Mouse (Mus musculus) left cerebral cortex, postnatal 4 days (tissue): ENCODE measurements around the gene Drd5. TPM values are rescaled to one million over a fixed set of nuclear protein-coding genes. Genes with fewer than 3 reads are reported as not detected.

Source experiments
- DNase-seq: peaks from one replicate; pipeline ENCODE4 v3.0.0-alpha.2; 2022
- intact Hi-C: fragments of 180-260 bp; cut with DNase I; formaldehyde crosslinking; loops from one replicate; pipeline ENCODE4 v1.15.1; 2025
- total RNA-seq, 2 experiments: library from RNA; stranded (reverse); gene quantifications; 2 replicates each; pipeline ENCODE4 v1.2.3; 2021

Gene Drd5
- 1 to 10 TPM; 1.3 to 1.4 TPM for total RNA-seq

- intact Hi-C loops: no loop called here
- DNase-seq: peak; percentile 16
Measured at GRCm38 (mm10) chr5:38318966-38319786, at the start of gene Drd5. Gene Drd5 (plus strand): TSS chr5:38319367.

GRCm38 (mm10) chr5:38270942-38271341, 48.2 kb upstream of the Drd5 start:
- intact Hi-C loops: no loop called here
- DNase-seq: no peak

- intact Hi-C loops: no loop called here
Measured at GRCm38 (mm10) chr5:38273831-38274230, 45.3 kb upstream of the Drd5 start.

GRCm38 (mm10) chr5:38275771-38276170, 43.4 kb upstream of the Drd5 start, which contains the start of gene Otop1:
Gene Otop1 (plus strand): TSS chr5:38275972.
- intact Hi-C loops: no loop called here
- DNase-seq: no peak

More at GRCm38 (mm10) chr5:38273831-38274230, 45.3 kb upstream of the Drd5 start:
- DNase-seq: no peak

DNA sequence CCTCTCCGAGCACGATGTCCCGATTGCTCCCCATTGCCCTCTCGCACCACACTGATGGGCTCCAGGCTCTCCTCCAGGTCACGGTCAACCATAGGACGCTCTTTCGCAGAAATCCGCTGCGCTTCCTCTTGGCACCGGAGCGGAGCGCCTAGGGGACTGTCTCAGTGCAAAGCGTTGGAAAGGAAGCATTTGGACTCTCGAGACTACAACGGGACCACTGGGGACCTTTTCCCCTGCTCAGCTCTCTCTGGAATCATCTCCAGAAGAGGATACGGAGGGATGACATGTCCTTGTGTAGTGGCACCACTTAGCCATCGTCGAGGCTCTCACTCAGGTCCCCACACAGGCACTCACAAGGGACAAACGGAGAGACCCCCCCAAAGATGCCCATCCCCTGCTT, 42.7 kb upstream of the Drd5 start:
- DNase-seq: no peak
- intact Hi-C loops: no loop called here

DNA sequence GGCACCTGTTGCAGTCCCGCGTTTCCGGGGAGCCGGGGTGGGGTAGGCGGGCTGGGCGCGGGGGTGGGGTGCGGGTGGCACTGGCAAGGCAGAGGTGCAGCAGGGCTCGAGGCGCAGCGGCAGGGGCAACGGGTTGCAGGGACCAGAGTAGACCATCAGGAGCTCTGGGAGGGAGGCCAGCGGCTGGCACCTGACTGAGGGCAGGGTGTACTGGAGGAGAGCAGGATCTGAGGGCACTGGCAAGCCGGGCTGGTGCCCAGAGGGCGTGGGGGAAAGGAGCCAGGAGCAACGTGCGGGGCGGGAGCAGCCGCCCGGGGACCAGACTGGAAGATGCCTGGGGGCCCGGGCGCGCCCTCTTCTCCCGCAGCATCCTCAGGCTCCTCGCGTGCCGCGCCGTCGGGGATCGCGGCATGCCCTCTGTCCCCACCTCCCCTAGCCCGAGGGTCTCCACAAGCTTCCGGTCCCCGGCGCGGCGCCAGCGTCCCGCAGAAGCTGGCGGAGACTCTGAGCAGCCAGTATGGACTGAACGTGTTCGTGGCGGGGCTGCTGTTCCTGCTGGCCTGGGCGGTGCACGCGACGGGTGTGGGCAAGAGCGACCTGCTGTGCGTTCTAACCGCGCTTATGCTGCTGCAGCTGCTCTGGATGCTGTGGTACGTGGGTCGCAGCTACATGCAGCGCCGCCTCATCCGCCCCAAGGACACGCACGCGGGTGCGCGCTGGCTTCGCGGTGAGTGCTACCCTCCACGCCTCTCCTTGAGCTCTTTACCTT, 41.9 kb upstream of the Drd5 start:
- intact Hi-C loops: no loop called here
- peak; percentile 14 for DNase-seq

DNA sequence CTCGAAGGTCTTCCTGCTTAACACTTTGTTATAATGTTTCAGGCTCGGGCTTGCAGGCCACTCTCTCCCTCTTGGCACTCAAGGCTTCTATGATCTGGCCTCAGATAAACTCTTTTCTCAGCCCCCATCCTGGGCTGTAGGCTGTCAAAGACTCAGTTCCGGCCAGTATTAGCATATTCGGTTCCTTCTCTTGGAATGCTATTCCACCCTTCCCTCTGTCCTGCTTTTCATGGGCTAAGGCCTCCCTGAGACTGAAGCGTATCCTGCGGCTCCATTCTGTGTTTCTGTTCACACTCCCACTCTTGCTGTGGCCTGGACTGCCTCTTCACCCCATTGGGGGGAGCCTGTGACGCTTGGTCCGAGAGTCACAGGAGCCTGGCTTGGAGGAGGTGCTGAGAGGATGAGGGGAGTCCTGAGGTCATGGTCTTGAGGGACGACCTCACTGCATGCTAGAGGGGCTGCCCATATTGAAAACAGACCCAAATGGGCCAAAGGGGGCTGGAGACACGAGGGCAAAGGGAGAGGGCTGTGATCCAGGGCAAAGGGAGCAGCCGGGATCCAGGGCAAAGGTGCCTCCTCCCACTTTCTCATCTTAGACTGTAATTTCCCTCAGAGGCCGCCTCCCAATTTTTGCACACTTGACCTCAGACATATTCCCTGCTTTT, 41.1 kb upstream of the Drd5 start:
- intact Hi-C loops: no loop called here
- DNase-seq: no peak

- intact Hi-C loops: no loop called here
- DNase-seq: no peak
Measured at GRCm38 (mm10) chr5:38280075-38280474, 39.1 kb upstream of the Drd5 start.

DNA sequence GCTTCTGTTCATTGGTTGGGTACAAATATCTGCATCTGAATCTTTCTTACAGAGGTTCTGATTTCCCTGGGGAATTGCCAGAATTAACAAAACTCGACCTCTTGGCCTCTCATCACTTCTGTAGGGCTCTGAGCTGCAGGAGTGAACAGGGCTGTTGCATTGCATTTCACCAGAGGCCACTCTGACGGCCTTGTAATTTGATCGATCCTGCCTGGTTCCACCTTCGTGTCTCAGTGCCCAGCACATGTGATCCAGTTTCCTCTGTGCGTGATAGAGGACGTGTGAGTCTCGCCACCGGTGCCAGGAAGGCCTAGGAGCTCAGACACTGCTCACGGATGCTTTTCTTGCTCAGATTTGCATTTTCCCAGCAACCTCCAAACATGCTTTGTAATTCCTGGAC, 33.4 kb upstream of the Drd5 start:
- no peak for DNase-seq
- intact Hi-C loops: no loop called here

GRCm38 (mm10) chr5:38288476-38288875, 30.7 kb upstream of the Drd5 start:
- intact Hi-C loops: no loop called here

DNA sequence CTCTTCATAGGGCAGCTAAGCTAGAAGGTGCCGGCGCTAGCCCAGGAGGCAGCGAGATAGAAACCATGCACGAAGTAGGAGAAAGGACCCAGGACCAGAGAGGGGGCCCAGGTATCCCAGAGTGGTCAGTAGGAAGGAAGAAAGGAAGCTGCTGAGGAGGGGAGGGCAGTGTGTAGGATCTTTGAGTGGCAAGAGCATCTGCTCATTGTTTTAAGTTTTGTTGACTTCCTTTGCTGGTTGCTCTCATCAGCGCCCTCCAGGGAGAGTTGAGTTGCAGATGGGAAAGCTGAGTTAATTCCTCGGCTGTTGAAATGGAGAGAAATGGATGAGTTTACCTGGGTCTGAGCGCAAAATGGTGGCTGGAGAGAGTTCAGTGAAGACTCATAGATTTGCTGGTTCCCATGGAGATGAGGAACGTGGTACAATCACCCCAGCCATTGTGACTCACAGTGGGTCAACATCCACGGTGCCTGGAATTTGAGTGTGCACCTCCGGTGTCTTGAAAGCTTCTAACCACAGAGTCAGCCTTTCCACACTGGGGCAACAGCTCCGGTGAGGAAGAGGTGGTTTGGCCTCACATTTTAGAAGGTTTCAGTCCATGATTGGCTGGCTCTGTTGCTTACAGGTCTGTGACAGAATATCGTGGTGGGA, 17.3 kb upstream of the Drd5 start:
- intact Hi-C loops: no loop called here
- no peak for DNase-seq

More at GRCm38 (mm10) chr5:38288476-38288875, 30.7 kb upstream of the Drd5 start:
- DNase-seq: no peak

- intact Hi-C loops: no loop called here
- no peak for DNase-seq
Measured at GRCm38 (mm10) chr5:38302651-38303050, 16.5 kb upstream of the Drd5 start.

- no peak for DNase-seq
- intact Hi-C loops: loop anchor here (5.0 kb wide), 3 partner anchors 162 to 317 kb away; no protein-coding TSS in a partner anchor
Measured at GRCm38 (mm10) chr5:38305241-38305640, 13.9 kb upstream of the Drd5 start.

DNA sequence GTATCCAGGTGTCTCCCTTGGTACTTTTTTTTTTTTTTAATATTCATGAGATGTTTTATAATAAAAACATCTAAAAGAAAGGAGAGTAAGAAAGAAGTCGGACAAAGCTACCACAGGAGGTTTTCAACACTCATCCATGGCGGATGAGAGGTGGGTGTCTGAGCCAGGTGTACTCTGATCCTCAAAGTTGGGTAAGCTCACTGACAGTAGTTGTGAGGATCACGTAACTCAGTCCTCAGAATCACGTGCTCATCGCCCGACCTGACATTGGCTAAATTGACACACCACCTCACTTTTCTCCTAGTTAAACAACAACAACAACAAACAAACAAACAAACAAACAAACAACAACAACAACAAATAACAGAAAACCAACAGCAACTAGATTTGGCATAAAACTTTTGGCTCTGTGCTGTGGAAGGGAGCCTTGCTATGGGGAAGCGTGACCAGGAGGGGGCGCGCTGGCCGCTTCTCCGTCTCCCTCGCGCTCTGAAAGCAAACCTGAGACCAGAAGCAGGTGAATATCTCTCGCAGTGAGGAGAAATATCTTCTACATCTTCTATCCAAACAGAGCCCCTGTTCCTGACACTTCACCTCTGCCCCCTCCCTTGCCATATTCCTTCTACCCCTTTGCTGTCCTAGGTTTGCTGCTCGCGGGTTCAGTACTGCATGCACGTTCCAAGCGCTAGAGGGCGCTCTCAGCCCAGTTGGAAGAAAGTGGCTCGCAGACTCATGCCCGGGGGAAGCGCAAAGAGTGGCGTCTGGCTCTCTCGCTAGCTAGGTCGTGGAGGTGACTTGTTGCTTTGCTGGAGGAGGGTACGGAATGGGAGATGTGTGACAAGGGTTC, 11.7 kb upstream of the Drd5 start:
- intact Hi-C loops: loop anchor here (5.0 kb wide), 3 partner anchors 160 to 315 kb away; no protein-coding TSS in a partner anchor
- DNase-seq: peak; percentile 94

DNA sequence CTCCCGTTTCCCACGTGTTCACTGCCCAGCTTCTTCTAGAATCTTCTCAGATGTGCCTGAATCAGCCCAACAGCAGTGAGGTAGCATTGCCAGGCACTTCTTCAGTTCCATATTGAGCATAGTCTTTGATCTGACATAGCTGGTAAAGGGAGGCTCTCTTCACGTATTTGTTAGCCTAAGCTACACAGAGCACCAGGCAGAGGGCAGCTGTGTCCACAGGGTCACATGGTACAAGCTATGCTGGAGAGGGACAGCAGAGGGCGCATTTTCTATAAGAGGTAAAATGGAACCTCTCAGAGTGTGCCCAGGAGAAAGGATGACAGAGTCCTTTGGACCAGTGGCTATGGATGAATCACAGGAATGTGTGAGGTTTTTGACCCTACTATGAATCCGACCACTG, 10.3 kb upstream of the Drd5 start:
- DNase-seq: peak; percentile 77
- intact Hi-C loops: loop anchor here (5.0 kb wide), 3 partner anchors 158 to 313 kb away; no protein-coding TSS in a partner anchor

GRCm38 (mm10) chr5:38309795-38310194, 9.4 kb upstream of the Drd5 start:
- no peak for DNase-seq
- intact Hi-C loops: loop anchor here (5.0 kb wide), 3 partner anchors 158 to 313 kb away; no protein-coding TSS in a partner anchor

- intact Hi-C loops: no loop called here
- no peak for DNase-seq
Measured at GRCm38 (mm10) chr5:38333381-38333780, 14.2 kb downstream of the Drd5 start.

DNA sequence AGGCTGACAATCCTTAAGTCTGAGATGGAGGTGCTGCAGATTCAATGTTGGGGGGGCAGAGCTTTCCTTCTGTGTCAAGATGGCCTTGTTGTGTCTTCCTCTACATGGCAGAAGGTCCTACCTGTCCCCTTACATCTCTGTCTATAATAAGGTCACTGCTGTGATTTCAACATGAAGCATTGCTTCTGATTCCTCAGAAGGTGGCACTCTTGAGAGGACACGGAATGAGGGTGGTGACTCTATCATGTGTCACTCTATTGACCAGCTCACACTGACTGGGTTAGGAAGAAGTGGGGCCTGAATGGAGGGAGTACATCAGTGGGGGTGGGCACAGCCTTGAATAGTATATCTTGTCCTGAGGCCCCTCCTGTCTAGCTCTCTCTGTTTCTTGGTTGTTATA, 15.4 kb downstream of the Drd5 start:
- DNase-seq: no peak
- intact Hi-C loops: no loop called here

DNA sequence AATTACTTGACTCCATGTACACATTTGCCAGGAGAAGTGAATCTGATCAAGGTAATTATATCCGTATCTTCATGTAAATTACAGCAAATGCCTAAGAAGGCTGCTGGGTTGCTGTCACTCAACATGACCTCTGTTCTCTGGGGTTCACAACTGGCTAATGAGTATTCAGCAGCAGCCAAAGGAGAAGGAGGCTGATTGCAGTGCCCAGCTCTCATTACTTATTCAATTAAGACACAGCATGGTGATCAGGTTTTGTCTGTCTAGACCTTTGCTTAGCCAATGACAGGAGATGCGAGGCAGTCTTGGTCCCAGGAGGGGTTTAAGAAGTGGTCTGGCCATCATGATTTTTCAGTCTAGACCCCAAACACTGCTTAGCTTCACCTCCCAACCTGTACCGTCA, 23.9 kb downstream of the Drd5 start:
- DNase-seq: no peak

More for the DNA sequence above, 23.9 kb downstream of the Drd5 start:
- intact Hi-C loops: no loop called here
